Mouse (Mus musculus) left cerebral cortex, postnatal 25 days (tissue): ENCODE measurements around the gene Llgl1. TPM values are rescaled to one million over a fixed set of nuclear protein-coding genes. Genes with fewer than 3 reads are reported as not detected.

ENCODE experiments used
- microRNA-seq, 2 experiments: library from miRNA; unstranded; fragments of <30 nt; microRNA quantifications; one replicate each; pipeline ENCODE4 v1.2.0; 2022
- total RNA-seq, 2 experiments: library from RNA; stranded (reverse); gene quantifications; 2 replicates each; pipeline ENCODE4 v1.2.3; 2021

Gene Llgl1
- total RNA-seq, 2 experiments from 2014 or later, result 37.1 to 40.6 TPM

Small RNA genes lying within 50 kb of the gene (microRNA-seq; reads per million reads assigned to microRNA genes)
- gene Mir5100, result 1.7 reads per million in 2 experiments

Other genes with a start within 250 kb of the Llgl1 start
- gene Drg2, start 245.1 kb upstream of the Llgl1 start, total RNA-seq, result 10 to 100 TPM; 70.8 to 76.6 TPM
- gene Myo15, start 230.4 kb upstream of the Llgl1 start, total RNA-seq, result under 1 TPM; 0.07 to 0.09 TPM
- gene Alkbh5, start 163.3 kb upstream of the Llgl1 start, total RNA-seq, result 10 to 100 TPM; 55.2 to 55.6 TPM
- 10 to 100 TPM; 49.2 to 53.8 TPM for gene Flii, start 27.5 kb downstream of the Llgl1 start, total RNA-seq
- 10 to 100 TPM; 22.5 to 23.0 TPM for gene Mief2, start 28.7 kb downstream of the Llgl1 start, total RNA-seq
- 1 to 10 TPM; 4.2 to 5.1 TPM for gene Top3a, start 77.6 kb downstream of the Llgl1 start, total RNA-seq
- 10 to 100 TPM; 30.1 to 32.5 TPM for gene Smcr8, start 77.8 kb downstream of the Llgl1 start, total RNA-seq
- gene Shmt1, start 112.0 kb downstream of the Llgl1 start, total RNA-seq, result 1 to 10 TPM; 1.9 to 2.7 TPM
- gene Dhrs7b, start 130.9 kb downstream of the Llgl1 start, total RNA-seq, result 10 to 100 TPM; 29.8 to 30.1 TPM
- gene Tmem11, start 179.5 kb downstream of the Llgl1 start, total RNA-seq, result 10 to 100 TPM; 28.5 to 28.7 TPM
- gene Natd1, start 215.0 kb downstream of the Llgl1 start, total RNA-seq, result 10 to 100 TPM; 10.3 to 11.1 TPM
- gene Map2k3, start 232.3 kb downstream of the Llgl1 start, total RNA-seq, result 10 to 100 TPM; 14.0 to 14.1 TPM